Mouse (Mus musculus) c-Kit-positive CD71-positive TER-119-positive erythroid progenitor cells, embryonic 14.5 days (primary cell): Measurements from ENCODE around the gene Fam160a1.

ENCODE experiments used
- DNase-seq: peaks from one replicate; pipeline ENCODE4 v3.0.0-alpha.2; 2013; ENCODE audit warnings: low spot score

Fam160a1 gene

GRCm38 (mm10) chr3:85634389-85635125 lies 182.5 kb downstream of the Fam160a1 start:
- DNase-seq: no peak

- DNase-seq: no peak
These were observed 183.4 kb downstream of the Fam160a1 start for GRCm38 (mm10) chr3:85633733-85634132.

GRCm38 (mm10) chr3:85629895-85630510 lies 187.1 kb downstream of the Fam160a1 start:
- DNase-seq: no peak

GRCm38 (mm10) chr3:85619751-85620150 lies 197.3 kb downstream of the Fam160a1 start:
- DNase-seq: no peak

- DNase-seq: no peak
These were observed 197.7 kb downstream of the Fam160a1 start for GRCm38 (mm10) chr3:85619345-85619744.

GRCm38 (mm10) chr3:85618885-85619284 lies 198.2 kb downstream of the Fam160a1 start:
- DNase-seq: no peak

- DNase-seq: no peak
These were observed 200.7 kb downstream of the Fam160a1 start for GRCm38 (mm10) chr3:85616389-85616788.
